Mouse (Mus musculus) heart, adult 2 months (tissue): ENCODE data around the gene Cyp3a16. TPM values are rescaled to one million over a fixed set of nuclear protein-coding genes. Genes with fewer than 3 reads are reported as not detected.
"Not testable (repeated sequence)": the region's sequence is repeated elsewhere in the genome, so short reads cannot be mapped to it uniquely, and the experiment has no call there.

ENCODE experiments used
- DNase-seq, 2 experiments: peaks; one replicate each; pipeline ENCODE4 v3.0.0; 2021
- H3K27ac ChIP-seq: fragments of 200-600 bp; 2 replicates; pipeline ENCODE4 v1.8.1; 2022
- H3K27me3 ChIP-seq: fragments of 200-500 bp; 2 replicates; pipeline ENCODE4 v1.6.1; 2012; ENCODE audit warnings: mild to moderate bottlenecking, low read length, inconsistent platforms, mixed read lengths; ENCODE audit not compliant: control insufficient read depth, insufficient read depth
- H3K36me3 ChIP-seq: fragments of 200-500 bp; 2 replicates; pipeline ENCODE4 v1.6.1; 2012; ENCODE audit warnings: low read length, inconsistent platforms; ENCODE audit not compliant: control insufficient read depth, insufficient read depth
- H3K4me1 ChIP-seq: fragments of 200-500 bp; 2 replicates; pipeline ENCODE4 v1.6.1; 2011; ENCODE audit warnings: low read length; ENCODE audit not compliant: control insufficient read depth, insufficient read depth
- H3K4me3 ChIP-seq: fragments of 200-600 bp; 2 replicates; pipeline ENCODE4 v1.8.1; 2022
- H3K79me2 ChIP-seq: fragments of 200-500 bp; replicated peaks from 2 replicates; pipeline ENCODE4 v1.6.1; 2012; ENCODE audit warnings: mild to moderate bottlenecking, inconsistent platforms, low read length, moderate library complexity, mixed read lengths; ENCODE audit not compliant: control insufficient read depth, insufficient read depth
- H3K9ac ChIP-seq: fragments of 200-500 bp; 2 replicates; pipeline ENCODE4 v1.6.1; 2012; ENCODE audit warnings: low read depth, mild to moderate bottlenecking, control low read depth, inconsistent platforms, low read length, mixed read lengths
- CTCF ChIP-seq: fragments of 200-600 bp; IDR thresholded peaks from 2 replicates; pipeline ENCODE4 v1.8.1; 2022; ENCODE audit warnings: antibody characterized with exemption, mild to moderate bottlenecking, moderate library complexity
- EP300 ChIP-seq: fragments of 200-500 bp; IDR thresholded peaks from 2 replicates; pipeline ENCODE4 v1.6.1; 2011; ENCODE audit warnings: low read depth, low read length, control low read depth; ENCODE audit not compliant: insufficient read depth
- POLR2A ChIP-seq: fragments of 200-500 bp; IDR thresholded peaks from 2 replicates; pipeline ENCODE4 v1.6.1; 2011; ENCODE audit warnings: mild to moderate bottlenecking, low read depth, low read length, control low read depth; ENCODE audit not compliant: insufficient read depth
- WGBS: fragments of 180-500 bp; shearing (Covaris S2); methylation state at CpG from one replicate; pipeline ENCODE4 v1.1.7; 2018; 5-methylcytosine and 5-hydroxymethylcytosine counted together
- intact Hi-C: fragments of 180-260 bp; cut with DNase I; formaldehyde crosslinking; loops from one replicate; pipeline ENCODE4 v1.15.1; 2025
- polyA plus RNA-seq: library from polyadenylated mRNA; depleted of rRNA; stranded (reverse); fragments of >200 nt; gene quantifications from 2 replicates; pipeline ENCODE4 v1.2.3, GENCODE M21; 2012; rRNA removed
- total RNA-seq, 2 experiments: library from RNA; stranded (reverse); gene quantifications; 2 replicates each; pipeline ENCODE4 v1.2.3; 2021

Gene Cyp3a16
- total and polyA plus RNA-seq, 3 experiments, result not detected

DNA sequence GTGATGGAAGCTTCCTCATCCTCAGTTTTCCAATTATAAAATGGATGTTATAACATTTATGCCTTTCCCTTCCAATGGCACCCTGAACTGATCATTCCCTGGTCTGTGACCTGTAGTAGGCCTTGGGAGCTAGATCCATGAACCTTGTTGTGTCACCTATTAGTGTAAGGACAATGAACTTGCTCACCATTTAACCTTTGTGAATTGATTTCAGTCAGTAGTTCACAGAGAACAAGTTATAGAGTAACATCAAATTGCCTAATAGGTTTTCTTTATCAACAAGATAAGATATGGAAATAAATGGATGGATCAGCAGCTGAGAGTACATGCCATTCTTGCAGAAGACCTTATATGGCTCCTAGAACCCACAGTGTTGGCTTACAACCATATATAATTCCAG lies 38.5 kb downstream of the Cyp3a16 start:
- no peak for DNase-seq
- TF ChIP-seq CTCF, result no peak
- TF ChIP-seq POLR2A, result no peak
- TF ChIP-seq EP300, result no peak
- intact Hi-C loops, result no loop called here
- Histone ChIP-seq H3K4me1 (no peaks in the 10 kb centered on the region), H3K27ac (no peak overlapping the region), H3K36me3 (no peaks in the 10 kb centered on the region), H3K27me3 (no peaks in the 10 kb centered on the region), H3K9ac (no peak overlapping the region), H3K79me2 (no peaks in the 10 kb centered on the region), H3K4me3 (no peak overlapping the region)

DNA sequence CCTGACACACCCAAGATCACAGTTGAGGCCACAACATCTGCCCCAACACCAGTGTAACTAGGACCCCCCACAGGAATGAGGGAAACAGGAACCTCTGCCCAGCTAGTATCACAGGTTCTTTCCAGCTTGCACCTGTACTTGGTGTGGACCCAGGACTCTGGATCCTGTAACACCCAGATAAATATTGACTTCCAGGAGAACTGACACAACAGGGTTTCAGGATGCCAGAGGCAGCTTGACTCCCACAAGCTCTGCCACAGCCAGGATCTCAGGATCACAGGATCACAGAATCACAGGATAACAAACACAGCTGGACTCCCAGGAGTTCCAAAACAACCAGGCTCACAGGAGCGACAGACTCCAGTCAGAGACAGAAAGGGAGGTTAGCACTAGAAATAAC lies 47.2 kb downstream of the Cyp3a16 start:
- Histone ChIP-seq H3K27me3 (no peaks in the 10 kb centered on the region), H3K9ac (no peak overlapping the region), H3K79me2 (no peaks in the 10 kb centered on the region), H3K36me3 (no peaks in the 10 kb centered on the region), H3K4me1 (no peaks in the 10 kb centered on the region), H3K27ac (no peak overlapping the region), H3K4me3 (no peak overlapping the region)
- 56% methylated on average over 1 of the region's 1 CpGs for WGBS
- no peak for TF ChIP-seq POLR2A
- no peak for TF ChIP-seq CTCF
- TF ChIP-seq EP300, result no peak
- no peak for DNase-seq
- intact Hi-C loops, result no loop called here

DNA sequence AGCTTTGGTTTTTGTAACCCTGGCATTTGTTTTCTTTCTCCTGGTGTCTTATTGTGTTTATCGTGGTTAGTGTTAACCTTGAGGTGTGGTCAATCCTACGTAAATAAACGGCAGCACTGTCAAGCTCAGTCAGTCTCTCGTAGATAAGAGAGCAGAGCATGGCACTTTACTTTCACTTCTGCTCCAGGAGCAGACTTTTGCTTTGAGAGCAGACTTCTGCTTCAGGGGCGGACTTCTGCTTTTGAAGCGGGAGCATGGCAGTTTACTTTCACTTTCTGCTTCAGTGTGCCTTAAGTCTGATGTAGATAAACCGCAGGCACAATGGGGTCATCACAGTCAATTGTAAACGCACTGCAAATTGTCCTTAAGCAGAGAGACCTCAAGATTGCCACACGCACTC lies 54.1 kb downstream of the Cyp3a16 start:
- H3K27ac ChIP-seq, H3K36me3 ChIP-seq, DNase-seq, intact Hi-C loops, H3K79me2 ChIP-seq, H3K9ac ChIP-seq, H3K4me3 ChIP-seq, H3K4me1 ChIP-seq, H3K27me3 ChIP-seq: not testable (repeated sequence)
- 75% methylated on average over 9 of the region's 9 CpGs for WGBS

Other genes starting within 250 kb of the Cyp3a16 start
- 10 to 100 TPM; 25.2 to 30.7 TPM for gene Zfp655, start 238.0 kb downstream of the Cyp3a16 start, total RNA-seq
- gene Zfp655, start 238.0 kb downstream of the Cyp3a16 start, polyA plus RNA-seq, result 24.0 and 40.8 TPM in 2 replicates
- gene Zscan25, start 189.2 kb downstream of the Cyp3a16 start, total RNA-seq, result 1 to 10 TPM; 7.6 to 8.9 TPM
- 6.9 and 9.0 TPM in 2 replicates for gene Zscan25, start 189.2 kb downstream of the Cyp3a16 start, polyA plus RNA-seq
- gene Cyp3a57, start 124.4 kb downstream of the Cyp3a16 start, total RNA-seq, result not detected
- not detected in 2 replicates for gene Cyp3a57, start 124.4 kb downstream of the Cyp3a16 start, polyA plus RNA-seq
- not detected for gene Cyp3a41b, start 115.0 kb upstream of the Cyp3a16 start, total RNA-seq
- not detected in 2 replicates for gene Cyp3a41b, start 115.0 kb upstream of the Cyp3a16 start, polyA plus RNA-seq